In the genomic region with DNA sequence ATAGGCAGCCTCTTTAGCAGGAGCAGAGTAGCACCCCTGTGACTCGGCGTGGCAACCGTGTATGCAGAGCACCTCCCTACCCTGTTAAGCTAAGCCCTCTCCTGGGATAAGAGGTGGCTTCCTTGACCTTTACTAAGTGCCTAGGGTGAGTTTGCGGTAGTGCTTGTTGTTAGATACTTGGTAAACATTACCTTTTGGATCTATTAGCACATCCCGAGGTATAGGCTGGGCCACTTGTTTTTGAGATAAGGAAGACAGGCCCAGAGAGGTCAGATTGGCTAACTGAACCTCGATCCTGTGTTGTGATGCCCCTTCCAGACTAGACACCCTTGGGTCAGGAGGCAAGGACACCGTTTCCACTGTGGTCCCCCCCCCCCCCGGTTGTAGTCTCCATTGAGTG, we compare ENCODE assay signal across 20 mouse cellular contexts.
"Had no signal": no experiment of that assay in that cellular context is flagged by ENCODE, and none has a peak within 500 bp of the region (broad histone marks: within the 10 kb centered on the region; RNA-seq: fewer than 3 reads in every experiment).

No protein-coding gene starts in this region.

- H3K27me3 ChIP-seq: liver, embryonic 15.5 days; megakaryocyte, embryonic 14.5 days; midbrain, embryonic 13.5 days; neural tube, embryonic 13.5 days had no signal

- H3K4me2 ChIP-seq: liver, embryonic 15.5 days; lung, embryonic 14.5 days; midbrain, embryonic 13.5 days; neural tube, embryonic 13.5 days had no signal

- H3K9me3 ChIP-seq: liver, embryonic 15.5 days; megakaryocyte, embryonic 14.5 days; midbrain, embryonic 10.5 days; midbrain, embryonic 13.5 days; neural tube, embryonic 13.5 days had no signal

- H3K9ac ChIP-seq: liver, embryonic 15.5 days; lung, embryonic 14.5 days; midbrain, embryonic 13.5 days; neural tube, embryonic 13.5 days had no signal

- H3K27ac ChIP-seq: kidney, postnatal 0 days; liver, embryonic 15.5 days; midbrain, embryonic 10.5 days; neural tube, embryonic 13.5 days had no signal

- H3K4me3 ChIP-seq: layer of hippocampus, adult 2 months; liver, embryonic 15.5 days; megakaryocyte, embryonic 14.5 days; midbrain, embryonic 10.5 days; midbrain, embryonic 13.5 days; myocyte; neural tube, embryonic 13.5 days had no signal

- ATAC-seq: intestine, postnatal 0 days; midbrain, embryonic 13.5 days; midbrain, embryonic 16.5 days had no signal

- DNase-seq: kidney, adult 2 months; layer of hippocampus, adult 9-11 months; lung, embryonic 14.5 days; lung, postnatal 10 days; lung, postnatal 36 days; retina, postnatal 1 day; right cerebral cortex, postnatal 14 days; right cerebral cortex, postnatal 4 days; thymus, adult 18-20 months; thymus, postnatal 36 days had no signal
